Mouse (Mus musculus): Measurements from ENCODE around the gene Ms4a4b.
"Not testable (repeated sequence)": the region's sequence is repeated elsewhere in the genome, so short reads cannot be mapped to it uniquely, and the experiment has no call there.

- TF ChIP-seq EP300, CTCF (IDR thresholded peaks at IDR 0.05; ENCODE audit: low read depth): not testable (repeated sequence)
Observed at GRCm38 (mm10) chr19:11464795-11465194, 21.4 kb downstream of the Ms4a4b start.
